Mouse (Mus musculus): ENCODE results near the gene Samsn1. TPM values are rescaled to one million over a fixed set of nuclear protein-coding genes. Genes with fewer than 3 reads are reported as not detected.

The Samsn1 gene
- polyA plus RNA-seq, 1 experiment = 0.02 TPM

DNA sequence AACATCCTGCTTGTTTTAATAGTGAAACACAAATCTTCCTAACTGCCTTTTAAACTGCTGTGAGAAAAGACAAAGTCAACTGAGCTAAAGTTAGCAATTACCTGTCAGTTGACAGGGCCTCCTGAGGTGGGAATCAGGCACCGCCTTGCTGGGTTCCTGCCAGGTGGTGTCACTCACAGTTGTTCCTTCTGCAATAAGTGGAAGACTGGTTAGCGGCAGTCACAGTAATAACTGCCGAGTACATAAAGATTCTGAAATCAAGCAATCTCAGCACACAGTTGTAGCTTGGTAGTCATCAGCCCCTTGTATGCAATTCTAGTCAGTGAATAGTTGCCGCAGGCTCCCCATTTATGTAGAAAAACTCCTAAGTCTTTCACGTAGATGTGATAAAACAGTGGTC lies 44.3 kb downstream of the Samsn1 start:
- Histone ChIP-seq H3K36me3 (ENCODE audit: control insufficient read depth, insufficient read depth) (no peaks in the 10 kb centered on the region), H3ac (ENCODE audit: control insufficient read depth, insufficient read length, low read depth) (no peak overlapping the region), H3K27me3 (ENCODE audit: control insufficient read depth, insufficient read depth, insufficient read length) (no peaks in the 10 kb centered on the region), H3K79me2 (ENCODE audit: control insufficient read depth, insufficient read depth) (no peaks in the 10 kb centered on the region), H3K79me3 (ENCODE audit: low read depth) (no peaks in the 10 kb centered on the region), H3K4me3 (ENCODE audit: insufficient read depth, poor library complexity, severe bottlenecking) (no peak overlapping the region)
- TF ChIP-seq MYOG (IDR thresholded peaks at IDR 0.05; ENCODE audit: control insufficient read depth, extremely low read depth, insufficient read length) (no peak), FOSL1 (IDR thresholded peaks at IDR 0.05; ENCODE audit: insufficient read depth, low read length, poor library complexity, severe bottlenecking) (no peak), CEBPB (IDR thresholded peaks at IDR 0.05; ENCODE audit: low read depth) (no peak), MYOD1 (IDR thresholded peaks at IDR 0.05; ENCODE audit: control insufficient read depth, insufficient read length, low read depth) (no peak), USF1 (IDR thresholded peaks at IDR 0.05; ENCODE audit: low read depth) (no peak)

DNA sequence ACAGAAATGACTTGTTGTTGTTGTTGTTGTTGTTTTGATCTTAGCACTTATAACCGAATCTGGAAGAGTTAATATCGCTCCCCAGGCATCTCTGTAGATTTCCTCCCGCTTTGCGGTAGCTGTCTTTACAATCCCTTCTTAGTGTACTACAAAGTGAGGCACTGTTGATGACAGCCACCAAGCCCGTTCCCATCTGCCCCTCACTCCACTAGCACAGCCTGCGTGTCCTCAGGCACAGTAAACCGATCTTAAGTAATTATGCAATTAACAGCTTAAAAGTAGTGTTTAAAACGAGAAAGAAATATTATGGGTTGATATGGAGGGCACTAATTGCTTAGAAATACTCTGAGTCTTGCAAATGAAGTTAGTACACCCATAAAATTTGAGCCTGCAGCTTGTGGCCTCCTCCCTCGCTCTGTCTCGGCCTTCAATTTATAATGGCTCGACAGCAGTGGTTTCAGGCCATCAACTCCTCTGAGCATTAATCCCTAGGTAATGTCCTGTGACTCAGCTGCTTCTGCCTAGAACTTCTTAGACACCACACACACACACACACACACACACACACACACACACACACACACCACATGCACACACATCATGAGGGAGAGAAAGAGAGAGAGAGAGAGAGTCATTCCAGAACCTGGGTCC lies 46.3 kb downstream of the Samsn1 start:
- Histone ChIP-seq H3K27me3 (ENCODE audit: control insufficient read depth, insufficient read depth, insufficient read length) (no peaks in the 10 kb centered on the region), H3K4me3 (ENCODE audit: insufficient read depth, poor library complexity, severe bottlenecking) (no peak overlapping the region), H3K36me3 (ENCODE audit: control insufficient read depth, insufficient read depth) (no peaks in the 10 kb centered on the region), H3K79me2 (ENCODE audit: control insufficient read depth, insufficient read depth) (no peaks in the 10 kb centered on the region), H3ac (ENCODE audit: control insufficient read depth, insufficient read length, low read depth) (no peak overlapping the region), H3K79me3 (ENCODE audit: low read depth) (no peaks in the 10 kb centered on the region)
- TF ChIP-seq MYOD1 (IDR thresholded peaks at IDR 0.05; ENCODE audit: control insufficient read depth, insufficient read length, low read depth) (no peak), USF1 (IDR thresholded peaks at IDR 0.05; ENCODE audit: low read depth) (no peak), FOSL1 (IDR thresholded peaks at IDR 0.05; ENCODE audit: insufficient read depth, low read length, poor library complexity, severe bottlenecking) (no peak), CTCF (IDR thresholded peaks at IDR 0.05; ENCODE audit: control insufficient read depth, insufficient read depth, insufficient read length) (no peak), CEBPB (IDR thresholded peaks at IDR 0.05; ENCODE audit: low read depth) (no peak), MAX (IDR thresholded peaks at IDR 0.05) (no peak), MYOG (IDR thresholded peaks at IDR 0.05; ENCODE audit: control insufficient read depth, extremely low read depth, insufficient read length) (no peak)

- TF ChIP-seq MAX (IDR thresholded peaks at IDR 0.05) (no peak), MYOD1 (IDR thresholded peaks at IDR 0.05; ENCODE audit: control insufficient read depth, insufficient read length, low read depth) (no peak), USF1 (IDR thresholded peaks at IDR 0.05; ENCODE audit: low read depth) (no peak), FOSL1 (IDR thresholded peaks at IDR 0.05; ENCODE audit: insufficient read depth, low read length, poor library complexity, severe bottlenecking) (no peak), MYOG (IDR thresholded peaks at IDR 0.05; ENCODE audit: control insufficient read depth, extremely low read depth, insufficient read length) (no peak), CTCF (IDR thresholded peaks at IDR 0.05; ENCODE audit: control insufficient read depth, insufficient read depth, insufficient read length) (no peak), CEBPB (IDR thresholded peaks at IDR 0.05; ENCODE audit: low read depth) (no peak)
- Histone ChIP-seq H3K79me2 (ENCODE audit: control insufficient read depth, insufficient read depth) (no peaks in the 10 kb centered on the region), H3K36me3 (ENCODE audit: control insufficient read depth, insufficient read depth) (no peaks in the 10 kb centered on the region), H3ac (ENCODE audit: control insufficient read depth, insufficient read length, low read depth) (no peak overlapping the region), H3K4me3 (ENCODE audit: insufficient read depth, poor library complexity, severe bottlenecking) (no peak overlapping the region), H3K27me3 (ENCODE audit: control insufficient read depth, insufficient read depth, insufficient read length) (no peaks in the 10 kb centered on the region), H3K79me3 (ENCODE audit: low read depth) (no peaks in the 10 kb centered on the region)
These were observed 51.6 kb downstream of the Samsn1 start for GRCm38 (mm10) chr16:75970266-75970998.

DNA sequence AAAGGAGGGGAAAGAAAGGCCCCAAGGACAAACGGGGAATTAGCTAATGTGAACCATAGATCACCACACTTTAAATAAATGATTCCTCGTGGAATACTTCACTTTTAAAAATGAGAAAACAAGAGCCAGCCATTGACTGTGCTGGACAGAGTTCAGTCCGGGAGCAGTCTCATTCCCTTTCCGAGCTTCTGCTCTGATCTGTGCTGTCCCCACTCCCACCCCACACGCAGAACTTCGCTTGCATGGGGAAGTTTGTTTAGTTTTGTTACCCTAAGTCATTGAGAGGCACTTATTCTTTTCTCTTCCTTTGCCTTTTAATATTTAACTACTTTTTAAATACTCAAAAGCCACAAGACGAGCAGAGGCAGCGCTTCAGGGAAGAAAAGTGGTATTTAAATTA lies 60.1 kb downstream of the Samsn1 start:
- no peak overlapping the region for H3K4me3 ChIP-seq (ENCODE audit: insufficient read depth, poor library complexity, severe bottlenecking)
- no peaks in the 10 kb centered on the region for H3K79me2 ChIP-seq (ENCODE audit: control insufficient read depth, insufficient read depth)
- no peak overlapping the region for H3ac ChIP-seq (ENCODE audit: control insufficient read depth, insufficient read length, low read depth)

GRCm38 (mm10) chr16:75961487-75961886 lies 60.6 kb downstream of the Samsn1 start:
- Histone ChIP-seq H3K79me3 (ENCODE audit: low read depth) (no peaks in the 10 kb centered on the region), H3K79me2 (ENCODE audit: control insufficient read depth, insufficient read depth) (no peaks in the 10 kb centered on the region), H3K27me3 (ENCODE audit: control insufficient read depth, insufficient read depth, insufficient read length) (no peaks in the 10 kb centered on the region), H3K4me3 (ENCODE audit: insufficient read depth, poor library complexity, severe bottlenecking) (no peak overlapping the region), H3K36me3 (ENCODE audit: control insufficient read depth, insufficient read depth) (no peaks in the 10 kb centered on the region), H3ac (ENCODE audit: control insufficient read depth, insufficient read length, low read depth) (no peak overlapping the region)
- no peak for TF ChIP-seq MYOD1 (IDR thresholded peaks at IDR 0.05; ENCODE audit: control insufficient read depth, insufficient read length, low read depth)

More for the DNA sequence above, 60.1 kb downstream of the Samsn1 start:
- Histone ChIP-seq H3K27me3 (ENCODE audit: control insufficient read depth, insufficient read depth, insufficient read length) (no peaks in the 10 kb centered on the region), H3K36me3 (ENCODE audit: control insufficient read depth, insufficient read depth) (no peaks in the 10 kb centered on the region), H3K79me3 (ENCODE audit: low read depth) (no peaks in the 10 kb centered on the region)
- TF ChIP-seq MYOD1 (IDR thresholded peaks at IDR 0.05; ENCODE audit: control insufficient read depth, insufficient read length, low read depth) = no peak
- no peak for TF ChIP-seq CEBPB (IDR thresholded peaks at IDR 0.05; ENCODE audit: low read depth)
- TF ChIP-seq MYOG (IDR thresholded peaks at IDR 0.05; ENCODE audit: control insufficient read depth, extremely low read depth, insufficient read length) = no peak
- TF ChIP-seq FOSL1 (IDR thresholded peaks at IDR 0.05; ENCODE audit: insufficient read depth, low read length, poor library complexity, severe bottlenecking) = no peak
- TF ChIP-seq USF1 (IDR thresholded peaks at IDR 0.05; ENCODE audit: low read depth) = no peak
- no peak for TF ChIP-seq MAX (IDR thresholded peaks at IDR 0.05)
- TF ChIP-seq CTCF (IDR thresholded peaks at IDR 0.05; ENCODE audit: control insufficient read depth, insufficient read depth, insufficient read length) = no peak

Measured in C2C12 (cell line).